Mouse (Mus musculus) hindbrain, embryonic 14.5 days (tissue): ENCODE results near the gene Prss47. TPM values are rescaled to one million over a fixed set of nuclear protein-coding genes. Genes with fewer than 3 reads are reported as not detected.

Experiments used
- ATAC-seq: fragments of 200-750 bp; cut with Nextera tagmentation; 2 replicates; pipeline ENCODE4 v1.8.0; 2017; ENCODE audit warnings: moderate number of reproducible peaks, mild to moderate bottlenecking, moderate TSS enrichment, moderate library complexity; ENCODE audit not compliant: low FRiP score
- DNase-seq: peaks from one replicate; pipeline ENCODE4 v3.0.0-alpha.2; 2015; ENCODE audit warnings: low spot score
- H3K27ac ChIP-seq: fragments of 300-500 bp; sonication (generic); 2 replicates; pipeline ENCODE4 v1.5.1; 2014; ENCODE audit warnings: mild to moderate bottlenecking, moderate library complexity
- H3K27me3 ChIP-seq: fragments of 300-500 bp; sonication (generic); 2 replicates; pipeline ENCODE4 v1.6.1; 2014; ENCODE audit warnings: mild to moderate bottlenecking, low read length, mixed read lengths; ENCODE audit not compliant: control insufficient read depth, insufficient read depth
- H3K36me3 ChIP-seq: fragments of 300-500 bp; sonication (generic); replicated peaks from 2 replicates; pipeline ENCODE4 v1.6.1; 2014; ENCODE audit not compliant: control insufficient read depth, insufficient read depth
- H3K4me1 ChIP-seq: fragments of 300-500 bp; sonication (generic); replicated peaks from 2 replicates; pipeline ENCODE4 v1.6.1; 2014; ENCODE audit warnings: antibody characterized with exemption, low read length, mixed read lengths; ENCODE audit not compliant: control insufficient read depth, insufficient read depth
- H3K4me2 ChIP-seq: fragments of 300-500 bp; sonication (generic); replicated peaks from 2 replicates; pipeline ENCODE4 v1.6.1; 2014; ENCODE audit warnings: mild to moderate bottlenecking, moderate library complexity
- H3K4me3 ChIP-seq: fragments of 300-500 bp; sonication (generic); replicated peaks from 2 replicates; pipeline ENCODE4 v1.5.1; 2014; ENCODE audit warnings: mild to moderate bottlenecking, low read length
- H3K9ac ChIP-seq: fragments of 300-500 bp; sonication (generic); 2 replicates; pipeline ENCODE4 v1.6.1; 2014
- H3K9me3 ChIP-seq: fragments of 300-500 bp; sonication (generic); 2 replicates; pipeline ENCODE4 v1.6.1; 2016; ENCODE audit warnings: low read length; ENCODE audit not compliant: control insufficient read depth
- WGBS: fragments of 180-500 bp; shearing (Covaris S2); extraction: QIAGEN DNeasy Blood & Tissue Kit; methylation state at CpG from one replicate; pipeline ENCODE4 v1.1.7; 2014; 5-methylcytosine and 5-hydroxymethylcytosine counted together
- polyA plus RNA-seq: library from polyadenylated mRNA; unstranded; fragments of >200 nt; fragmentation: Nextera tagmentation; extraction: Ambion mirVana; gene quantifications from 2 replicates; pipeline ENCODE4 v1.2.1, GENCODE M21; 2014

Gene Prss47
- polyA plus RNA-seq, result not detected in 2 replicates

DNA sequence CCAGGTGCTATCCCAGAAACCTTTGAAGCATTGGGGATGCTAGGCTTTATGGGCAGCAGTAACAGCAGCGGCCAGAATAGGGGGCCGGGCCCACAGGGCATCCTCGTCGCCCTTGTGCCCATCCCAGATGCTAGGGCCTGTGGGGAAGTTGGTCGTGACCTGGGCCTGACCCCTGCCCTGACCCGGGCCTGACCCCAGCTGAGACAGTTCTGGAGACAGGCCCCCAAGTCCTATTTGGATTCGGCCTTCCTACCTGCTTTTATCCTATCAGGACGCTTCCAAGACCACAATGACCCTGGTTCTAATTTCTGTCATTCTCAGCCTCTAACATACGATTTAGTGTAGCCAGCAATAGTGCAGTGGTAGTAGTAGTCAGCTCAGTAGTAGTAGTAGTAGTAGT is at the start of gene Prss47:
Gene Prss47, minus strand, starts transcription at position 101 of the 400 bp plus-strand sequence.
- no peaks in the 10 kb centered on the region for H3K27me3 ChIP-seq
- H3K4me2 ChIP-seq, result no peak within 1 kb of the TSS
- DNase-seq, result no peak
- no peak within 1 kb of the TSS for H3K27ac ChIP-seq
- no peak for ATAC-seq
- no peaks in the 10 kb centered on the region for H3K9me3 ChIP-seq
- no peaks in the 10 kb centered on the region for H3K36me3 ChIP-seq
- WGBS, result 88% methylated on average over 9 of the region's 9 CpGs
- H3K4me1 ChIP-seq, result no peaks in the 10 kb centered on the region
- no peak within 1 kb of the TSS for H3K4me3 ChIP-seq
- H3K9ac ChIP-seq, result no peak within 1 kb of the TSS

- DNase-seq (no peak), ATAC-seq (no peak)
- H3K9me3 ChIP-seq, result peaks cover 51% of the 10 kb centered on the region
- no peak overlapping the region for H3K4me3 ChIP-seq
- 96% methylated on average over 3 of the region's 3 CpGs for WGBS
- H3K4me1 ChIP-seq, result no peaks in the 10 kb centered on the region
- no peak overlapping the region for H3K4me2 ChIP-seq
- H3K27ac ChIP-seq, result no peak overlapping the region
- no peak overlapping the region for H3K9ac ChIP-seq
- H3K36me3 ChIP-seq, result no peaks in the 10 kb centered on the region
- no peaks in the 10 kb centered on the region for H3K27me3 ChIP-seq
These were observed 48.7 kb upstream of the Prss47 start for GRCm38 (mm10) chr13:65101232-65101631.

DNA sequence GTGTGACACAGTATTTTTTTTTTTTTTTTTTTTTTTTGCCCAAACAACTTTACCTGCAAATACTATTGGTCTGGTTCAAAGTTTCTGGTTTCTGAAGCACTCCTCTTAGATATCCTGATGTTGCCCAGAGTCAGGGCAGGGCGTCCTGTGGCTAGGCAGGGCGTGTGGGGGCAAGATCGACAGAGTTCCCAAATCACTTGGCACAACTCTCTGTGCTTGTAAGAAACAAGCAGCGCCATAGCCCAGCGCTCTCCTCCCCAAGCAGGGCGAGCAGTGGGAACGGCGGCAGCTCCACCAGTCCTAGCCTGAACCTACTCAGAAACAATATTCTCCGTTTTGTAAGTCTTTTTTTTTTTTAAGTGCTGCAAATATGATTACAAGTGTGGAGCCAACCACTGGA is 48.1 kb upstream of the Prss47 start:
- ATAC-seq (no peak), DNase-seq (no peak)
- H3K4me3 ChIP-seq, result no peak overlapping the region
- no peaks in the 10 kb centered on the region for H3K4me1 ChIP-seq
- H3K9me3 ChIP-seq, result peaks cover 46% of the 10 kb centered on the region
- WGBS, result 96% methylated on average over 9 of the region's 9 CpGs
- no peaks in the 10 kb centered on the region for H3K27me3 ChIP-seq
- H3K4me2 ChIP-seq, result no peak overlapping the region
- H3K27ac ChIP-seq, result no peak overlapping the region
- H3K36me3 ChIP-seq, result no peaks in the 10 kb centered on the region
- no peak overlapping the region for H3K9ac ChIP-seq

- Histone ChIP-seq H3K4me3 (no peak overlapping the region), H3K9ac (no peak overlapping the region), H3K27me3 (no peaks in the 10 kb centered on the region), H3K4me2 (no peak overlapping the region), H3K4me1 (no peaks in the 10 kb centered on the region), H3K9me3 (peaks cover 19% of the 10 kb centered on the region; the same call in 1 of the 2 replicates), H3K36me3 (peaks cover 20% of the 10 kb centered on the region), H3K27ac (no peak overlapping the region)
- ATAC-seq, result no peak
- DNase-seq, result no peak
These were observed 44.5 kb upstream of the Prss47 start for GRCm38 (mm10) chr13:65097018-65097417.

DNA sequence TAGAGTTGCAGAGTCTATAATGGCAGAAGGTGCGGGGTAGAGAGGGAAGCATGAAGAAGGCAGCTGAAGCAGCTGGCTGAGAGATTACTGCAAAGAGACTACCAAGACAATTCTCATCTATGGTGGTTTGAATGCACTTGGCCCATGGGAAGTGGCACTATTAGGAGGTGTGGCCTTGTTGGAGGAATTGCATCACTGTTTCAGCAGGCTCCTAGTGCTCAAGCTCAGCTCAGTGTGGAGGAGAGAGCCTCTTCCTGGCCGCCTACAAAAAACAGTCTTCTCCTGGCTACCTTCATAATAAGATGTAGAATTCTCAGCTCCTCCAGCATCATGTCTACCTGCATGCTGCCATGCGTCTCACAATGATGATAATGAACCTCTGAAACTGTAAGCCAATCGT is 43.4 kb upstream of the Prss47 start:
- H3K36me3 ChIP-seq, result peaks cover 25% of the 10 kb centered on the region
- WGBS, result 95% methylated on average over 4 of the region's 4 CpGs

DNA sequence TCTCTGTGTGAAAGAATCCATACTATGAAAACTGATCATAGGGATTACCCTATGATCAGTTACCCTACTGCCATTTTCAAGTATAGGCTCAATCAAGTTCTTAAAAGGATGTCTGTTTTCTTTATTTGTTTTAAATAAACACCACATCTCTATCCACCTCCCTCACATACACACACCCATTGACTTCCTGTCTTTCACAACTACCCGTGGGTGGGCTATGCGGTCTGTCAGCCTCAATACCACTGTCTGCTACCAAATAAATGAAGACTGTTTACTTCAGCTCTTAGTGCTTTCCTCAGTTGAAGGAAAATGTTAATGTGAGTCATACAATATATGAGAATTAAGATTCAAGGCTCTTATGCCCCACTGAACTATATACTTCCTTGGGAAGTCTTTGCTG is 17.4 kb upstream of the Prss47 start:
- DNase-seq, result no peak
- H3K4me1 ChIP-seq, result no peaks in the 10 kb centered on the region
- H3K27me3 ChIP-seq, result no peaks in the 10 kb centered on the region
- ATAC-seq, result no peak
- H3K4me3 ChIP-seq, result no peak overlapping the region
- H3K9ac ChIP-seq, result no peak overlapping the region
- WGBS, result 90% methylated on average over 2 of the region's 2 CpGs
- no peaks in the 10 kb centered on the region for H3K9me3 ChIP-seq
- no peak overlapping the region for H3K4me2 ChIP-seq
- peaks cover 35% of the 10 kb centered on the region for H3K36me3 ChIP-seq
- no peak overlapping the region for H3K27ac ChIP-seq

More for the DNA sequence above, 43.4 kb upstream of the Prss47 start:
- no peak overlapping the region for H3K9ac ChIP-seq
- peaks cover 10% of the 10 kb centered on the region; the same call in 1 of the 2 replicates for H3K9me3 ChIP-seq
- H3K27ac ChIP-seq, result no peak overlapping the region
- no peak for DNase-seq
- no peak overlapping the region for H3K4me2 ChIP-seq
- no peak overlapping the region for H3K4me3 ChIP-seq
- H3K27me3 ChIP-seq, result no peaks in the 10 kb centered on the region
- no peak for ATAC-seq
- no peaks in the 10 kb centered on the region for H3K4me1 ChIP-seq

DNA sequence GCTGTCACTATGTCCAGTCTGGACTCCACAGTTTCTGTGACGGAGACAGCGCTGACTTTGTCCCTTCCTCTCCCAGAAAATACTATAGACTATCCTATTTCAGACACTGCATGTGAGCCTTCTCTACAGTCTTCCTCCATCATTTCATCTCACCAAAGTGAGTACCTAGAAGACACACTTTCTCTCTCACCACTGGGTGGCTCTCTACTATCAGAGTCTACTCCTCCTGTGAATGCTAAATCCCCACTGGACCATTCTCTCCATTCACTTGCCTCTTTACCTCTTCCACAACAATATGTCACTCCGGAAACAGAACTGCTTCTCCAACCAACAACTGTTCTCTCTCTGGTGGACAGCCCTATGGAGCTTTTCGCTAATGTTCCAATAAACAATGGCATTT is 17.5 kb downstream of the Prss47 start:
- no peaks in the 10 kb centered on the region for H3K36me3 ChIP-seq
- DNase-seq, result no peak
- no peaks in the 10 kb centered on the region for H3K9me3 ChIP-seq
- 58% methylated on average over 4 of the region's 4 CpGs for WGBS
- no peak overlapping the region for H3K9ac ChIP-seq
- H3K27ac ChIP-seq, result no peak overlapping the region
- ATAC-seq, result no peak
- no peak overlapping the region for H3K4me2 ChIP-seq
- H3K27me3 ChIP-seq, result no peaks in the 10 kb centered on the region
- H3K4me1 ChIP-seq, result no peaks in the 10 kb centered on the region
- no peak overlapping the region for H3K4me3 ChIP-seq

- no peak for ATAC-seq
- H3K4me2 ChIP-seq, result no peak within 1 kb of the TSS
- no peak for DNase-seq
These were observed 19.8 kb downstream of the Prss47 start, which contains the start of gene Spata31d1c for GRCm38 (mm10) chr13:65032758-65033157. Spata31d1c (plus strand) TSS chr13:65033058.

GRCm38 (mm10) chr13:65011052-65011738 is 41.4 kb downstream of the Prss47 start:
- H3K4me1 ChIP-seq, result no peaks in the 10 kb centered on the region
- no peak overlapping the region for H3K9ac ChIP-seq
- H3K4me3 ChIP-seq, result no peak overlapping the region
- H3K27ac ChIP-seq, result no peak overlapping the region
- H3K4me2 ChIP-seq, result no peak overlapping the region
- DNase-seq, result no peak
- H3K36me3 ChIP-seq, result no peaks in the 10 kb centered on the region
- no peak for ATAC-seq
- H3K27me3 ChIP-seq, result no peaks in the 10 kb centered on the region
- H3K9me3 ChIP-seq, result no peaks in the 10 kb centered on the region
- WGBS, result 68% methylated on average over 4 of the region's 4 CpGs

More at GRCm38 (mm10) chr13:65032758-65033157, 19.8 kb downstream of the Prss47 start, which contains the start of gene Spata31d1c:
- H3K27ac ChIP-seq, result no peak within 1 kb of the TSS
- H3K9ac ChIP-seq, result no peak within 1 kb of the TSS
- H3K27me3 ChIP-seq, result no peaks in the 10 kb centered on the region
- H3K4me1 ChIP-seq, result no peaks in the 10 kb centered on the region
- H3K4me3 ChIP-seq, result no peak within 1 kb of the TSS
- no peaks in the 10 kb centered on the region for H3K36me3 ChIP-seq
- no peaks in the 10 kb centered on the region for H3K9me3 ChIP-seq

DNA sequence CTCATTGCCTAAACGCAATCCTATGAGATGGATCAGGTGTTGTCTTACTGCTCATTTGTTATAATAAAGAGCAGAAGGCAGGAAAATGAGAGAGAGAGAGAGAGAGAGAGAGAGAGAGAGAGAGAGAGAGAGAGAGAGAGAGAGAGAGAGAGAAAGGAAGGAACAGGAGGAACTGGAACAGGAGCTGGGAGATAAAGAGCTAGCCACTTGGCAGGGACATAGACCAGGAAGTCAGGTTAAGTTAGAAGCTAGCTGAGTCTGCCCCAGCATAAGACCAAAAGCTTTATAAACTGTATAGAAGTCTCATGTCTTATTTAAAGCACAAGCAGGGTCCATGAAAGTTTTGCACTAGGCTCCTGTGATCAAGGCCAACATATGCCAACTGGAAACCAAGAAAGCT is 44.6 kb downstream of the Prss47 start:
- Histone ChIP-seq H3K36me3 (no peaks in the 10 kb centered on the region), H3K4me1 (no peaks in the 10 kb centered on the region), H3K9ac (no peak overlapping the region), H3K27ac (no peak overlapping the region), H3K27me3 (no peaks in the 10 kb centered on the region), H3K4me3 (no peak overlapping the region), H3K4me2 (no peak overlapping the region), H3K9me3 (no peaks in the 10 kb centered on the region)
- ATAC-seq, result no peak
- no peak for DNase-seq
- WGBS, result 72% methylated on average over 1 of the region's 1 CpGs
